Mouse (Mus musculus): Measurements from ENCODE around the gene Cdk20. TPM values are rescaled to one million over a fixed set of nuclear protein-coding genes. Genes with fewer than 3 reads are reported as not detected.
A peak's percentile ranks its signal among the peaks of the same experiment; 100 is the strongest.

Gene Cdk20
- polyA plus RNA-seq, 1 experiment, result 7.0 TPM

- no peak overlapping the region for H3K27ac ChIP-seq (ENCODE audit: insufficient read depth, low read length)
- peaks cover 6% of the 10 kb centered on the region; the same call in 1 of the 2 replicates for H3K4me1 ChIP-seq (ENCODE audit: control insufficient read depth, insufficient read depth, low read length)
- no peak overlapping the region for H3K4me3 ChIP-seq (ENCODE audit: insufficient read depth, low read length)
- TF ChIP-seq POLR2A (IDR thresholded peaks at IDR 0.05; ENCODE audit: low read depth, low read length), result no peak
- no peak for TF ChIP-seq CTCF (IDR thresholded peaks at IDR 0.05; ENCODE audit: borderline replicate concordance, insufficient read depth, low read length)
Measured at GRCm38 (mm10) chr13:64420847-64421246, 11.3 kb upstream of the Cdk20 start.

GRCm38 (mm10) chr13:64421386-64421785 lies 10.7 kb upstream of the Cdk20 start:
- H3K4me1 ChIP-seq (ENCODE audit: control insufficient read depth, insufficient read depth, low read length), result peaks cover 6% of the 10 kb centered on the region; the same call in 1 of the 2 replicates
- H3K4me3 ChIP-seq (ENCODE audit: insufficient read depth, low read length), result no peak overlapping the region
- no peak overlapping the region; the same call in 1 of the 2 replicates for H3K27ac ChIP-seq (ENCODE audit: insufficient read depth, low read length)
- TF ChIP-seq CTCF (IDR thresholded peaks at IDR 0.05; ENCODE audit: borderline replicate concordance, insufficient read depth, low read length) (no peak), POLR2A (IDR thresholded peaks at IDR 0.05; ENCODE audit: low read depth, low read length) (no peak)

- Histone ChIP-seq H3K27ac (ENCODE audit: insufficient read depth, low read length) (peak overlapping the region; percentile 75), H3K4me1 (ENCODE audit: control insufficient read depth, insufficient read depth, low read length) (peaks cover 6% of the 10 kb centered on the region; the same call in 1 of the 2 replicates), H3K4me3 (ENCODE audit: insufficient read depth, low read length) (no peak overlapping the region)
- no peak for TF ChIP-seq POLR2A (IDR thresholded peaks at IDR 0.05; ENCODE audit: low read depth, low read length)
- TF ChIP-seq CTCF (IDR thresholded peaks at IDR 0.05; ENCODE audit: borderline replicate concordance, insufficient read depth, low read length), result no peak
Measured at GRCm38 (mm10) chr13:64421952-64422606, 10.0 kb upstream of the Cdk20 start.

- Histone ChIP-seq H3K27ac (ENCODE audit: insufficient read depth, low read length) (no peak overlapping the region; the same call in 1 of the 2 replicates), H3K4me1 (ENCODE audit: control insufficient read depth, insufficient read depth, low read length) (peaks cover 6% of the 10 kb centered on the region; the same call in 1 of the 2 replicates), H3K4me3 (ENCODE audit: insufficient read depth, low read length) (no peak overlapping the region)
- TF ChIP-seq POLR2A (IDR thresholded peaks at IDR 0.05; ENCODE audit: low read depth, low read length) (no peak), CTCF (IDR thresholded peaks at IDR 0.05; ENCODE audit: borderline replicate concordance, insufficient read depth, low read length) (no peak)
Measured at GRCm38 (mm10) chr13:64422607-64422957, 9.5 kb upstream of the Cdk20 start.

GRCm38 (mm10) chr13:64424347-64424746 lies 7.8 kb upstream of the Cdk20 start:
- H3K27ac ChIP-seq (ENCODE audit: insufficient read depth, low read length), result no peak overlapping the region
- TF ChIP-seq CTCF (IDR thresholded peaks at IDR 0.05; ENCODE audit: borderline replicate concordance, insufficient read depth, low read length), result no peak
- TF ChIP-seq POLR2A (IDR thresholded peaks at IDR 0.05; ENCODE audit: low read depth, low read length), result no peak

GRCm38 (mm10) chr13:64425280-64425679 lies 6.8 kb upstream of the Cdk20 start:
- Histone ChIP-seq H3K4me1 (ENCODE audit: control insufficient read depth, insufficient read depth, low read length) (peaks cover 6% of the 10 kb centered on the region; the same call in 1 of the 2 replicates), H3K27ac (ENCODE audit: insufficient read depth, low read length) (no peak overlapping the region), H3K4me3 (ENCODE audit: insufficient read depth, low read length) (no peak overlapping the region)
- TF ChIP-seq POLR2A (IDR thresholded peaks at IDR 0.05; ENCODE audit: low read depth, low read length) (no peak), CTCF (IDR thresholded peaks at IDR 0.05; ENCODE audit: borderline replicate concordance, insufficient read depth, low read length) (no peak)

More at GRCm38 (mm10) chr13:64424347-64424746, 7.8 kb upstream of the Cdk20 start:
- H3K4me1 ChIP-seq (ENCODE audit: control insufficient read depth, insufficient read depth, low read length), result peaks cover 6% of the 10 kb centered on the region; the same call in 1 of the 2 replicates
- no peak overlapping the region for H3K4me3 ChIP-seq (ENCODE audit: insufficient read depth, low read length)

- no peaks in the 10 kb centered on the region; the same call in 1 of the 2 replicates for H3K4me1 ChIP-seq (ENCODE audit: control insufficient read depth, insufficient read depth, low read length)
- H3K4me3 ChIP-seq (ENCODE audit: insufficient read depth, low read length), result no peak overlapping the region
- no peak overlapping the region for H3K27ac ChIP-seq (ENCODE audit: insufficient read depth, low read length)
- TF ChIP-seq CTCF (IDR thresholded peaks at IDR 0.05; ENCODE audit: borderline replicate concordance, insufficient read depth, low read length), result no peak
- no peak for TF ChIP-seq POLR2A (IDR thresholded peaks at IDR 0.05; ENCODE audit: low read depth, low read length)
Measured at GRCm38 (mm10) chr13:64429328-64429727, 2.8 kb upstream of the Cdk20 start.

GRCm38 (mm10) chr13:64437801-64438200 lies 5.7 kb downstream of the Cdk20 start:
- TF ChIP-seq CTCF (IDR thresholded peaks at IDR 0.05; ENCODE audit: borderline replicate concordance, insufficient read depth, low read length), result no peak
- no peak for TF ChIP-seq POLR2A (IDR thresholded peaks at IDR 0.05; ENCODE audit: low read depth, low read length)
- Histone ChIP-seq H3K4me3 (ENCODE audit: insufficient read depth, low read length) (no peak overlapping the region), H3K4me1 (ENCODE audit: control insufficient read depth, insufficient read depth, low read length) (no peaks in the 10 kb centered on the region), H3K27ac (ENCODE audit: insufficient read depth, low read length) (no peak overlapping the region)

GRCm38 (mm10) chr13:64438863-64439452 lies 6.8 kb downstream of the Cdk20 start:
- Histone ChIP-seq H3K4me1 (ENCODE audit: control insufficient read depth, insufficient read depth, low read length) (no peaks in the 10 kb centered on the region), H3K4me3 (ENCODE audit: insufficient read depth, low read length) (no peak overlapping the region), H3K27ac (ENCODE audit: insufficient read depth, low read length) (peak overlapping the region; percentile 53; the same call in 1 of the 2 replicates)
- peak; percentile 46; the same call in 1 of the 2 replicates for TF ChIP-seq CTCF (IDR thresholded peaks at IDR 0.05; ENCODE audit: borderline replicate concordance, insufficient read depth, low read length)
- no peak for TF ChIP-seq POLR2A (IDR thresholded peaks at IDR 0.05; ENCODE audit: low read depth, low read length)

- no peak for TF ChIP-seq POLR2A (IDR thresholded peaks at IDR 0.05; ENCODE audit: low read depth, low read length)
- TF ChIP-seq CTCF (IDR thresholded peaks at IDR 0.05; ENCODE audit: borderline replicate concordance, insufficient read depth, low read length), result no peak
- Histone ChIP-seq H3K27ac (ENCODE audit: insufficient read depth, low read length) (peak overlapping the region; percentile 53; the same call in 1 of the 2 replicates), H3K4me1 (ENCODE audit: control insufficient read depth, insufficient read depth, low read length) (no peaks in the 10 kb centered on the region), H3K4me3 (ENCODE audit: insufficient read depth, low read length) (no peak overlapping the region)
Measured at GRCm38 (mm10) chr13:64439471-64439870, 7.4 kb downstream of the Cdk20 start.
